Mouse (Mus musculus) hindbrain, embryonic 11.5 days (tissue): Measurements from ENCODE around the gene Elovl5. TPM values are rescaled to one million over a fixed set of nuclear protein-coding genes. Genes with fewer than 3 reads are reported as not detected.

Source experiments
- ATAC-seq: fragments of 200-750 bp; cut with Nextera tagmentation; 2 replicates; pipeline ENCODE4 v1.8.0; 2017; ENCODE audit warnings: mild to moderate bottlenecking, moderate TSS enrichment, moderate library complexity; ENCODE audit not compliant: low FRiP score
- DNase-seq: peaks from one replicate; pipeline ENCODE4 v3.0.0-alpha.2; 2015; ENCODE audit warnings: low spot score
- H3K27ac ChIP-seq: fragments of 300-500 bp; sonication (generic); 2 replicates; pipeline ENCODE4 v1.5.1; 2014; ENCODE audit warnings: mild to moderate bottlenecking, low read depth, low read length
- H3K27me3 ChIP-seq: fragments of 300-500 bp; sonication (generic); 2 replicates; pipeline ENCODE4 v1.6.1; 2014; ENCODE audit warnings: mild to moderate bottlenecking, low read length, moderate library complexity, mixed read lengths; ENCODE audit not compliant: control insufficient read depth, insufficient read depth
- H3K36me3 ChIP-seq: fragments of 300-500 bp; sonication (generic); 2 replicates; pipeline ENCODE4 v1.6.1; 2014; ENCODE audit warnings: mild to moderate bottlenecking, low read length, moderate library complexity, mixed read lengths; ENCODE audit not compliant: control insufficient read depth, insufficient read depth
- H3K4me1 ChIP-seq: fragments of 300-500 bp; sonication (generic); replicated peaks from 2 replicates; pipeline ENCODE4 v1.6.1; 2014; ENCODE audit warnings: low read length, mixed read lengths; ENCODE audit not compliant: control insufficient read depth, insufficient read depth
- H3K4me2 ChIP-seq: fragments of 300-500 bp; sonication (generic); replicated peaks from 2 replicates; pipeline ENCODE4 v1.6.1; 2014; ENCODE audit warnings: mild to moderate bottlenecking, low read depth, low read length
- H3K4me3 ChIP-seq: fragments of 300-500 bp; sonication (generic); 2 replicates; pipeline ENCODE4 v1.5.1; 2014; ENCODE audit warnings: low read depth, low read length
- H3K9ac ChIP-seq: fragments of 300-500 bp; sonication (generic); 2 replicates; pipeline ENCODE4 v1.6.1; 2014; ENCODE audit warnings: low read depth, low read length
- H3K9me3 ChIP-seq: fragments of 300-500 bp; sonication (generic); 2 replicates; pipeline ENCODE4 v1.6.1; 2016; ENCODE audit warnings: low read length; ENCODE audit not compliant: control insufficient read depth
- WGBS: fragments of 180-500 bp; shearing (Covaris S2); extraction: QIAGEN DNeasy Blood & Tissue Kit; methylation state at CpG from one replicate; pipeline ENCODE4 v1.1.7; 2014; 5-methylcytosine and 5-hydroxymethylcytosine counted together
- polyA plus RNA-seq: library from polyadenylated mRNA; unstranded; fragments of >200 nt; fragmentation: Nextera tagmentation; extraction: Ambion mirVana; gene quantifications from 2 replicates; pipeline ENCODE4 v1.2.1, GENCODE M21; 2014

Gene Elovl5
- polyA plus RNA-seq, 1 experiment from 2014 or later = 85.1 TPM

GRCm38 (mm10) chr9:77966861-77967260, 49.7 kb downstream of the Elovl5 start:
- Histone ChIP-seq H3K9ac (no peak overlapping the region), H3K9me3 (no peaks in the 10 kb centered on the region), H3K4me2 (no peak overlapping the region), H3K36me3 (no peaks in the 10 kb centered on the region), H3K27ac (no peak overlapping the region), H3K27me3 (no peaks in the 10 kb centered on the region), H3K4me3 (no peak overlapping the region), H3K4me1 (0 out of 2 replicates have a peak, but pooled peaks cover 3% of the 10 kb centered on the region)
- WGBS = 96% methylated on average over 7 of the region's 7 CpGs
- no peak for DNase-seq
- ATAC-seq = no peak

DNA sequence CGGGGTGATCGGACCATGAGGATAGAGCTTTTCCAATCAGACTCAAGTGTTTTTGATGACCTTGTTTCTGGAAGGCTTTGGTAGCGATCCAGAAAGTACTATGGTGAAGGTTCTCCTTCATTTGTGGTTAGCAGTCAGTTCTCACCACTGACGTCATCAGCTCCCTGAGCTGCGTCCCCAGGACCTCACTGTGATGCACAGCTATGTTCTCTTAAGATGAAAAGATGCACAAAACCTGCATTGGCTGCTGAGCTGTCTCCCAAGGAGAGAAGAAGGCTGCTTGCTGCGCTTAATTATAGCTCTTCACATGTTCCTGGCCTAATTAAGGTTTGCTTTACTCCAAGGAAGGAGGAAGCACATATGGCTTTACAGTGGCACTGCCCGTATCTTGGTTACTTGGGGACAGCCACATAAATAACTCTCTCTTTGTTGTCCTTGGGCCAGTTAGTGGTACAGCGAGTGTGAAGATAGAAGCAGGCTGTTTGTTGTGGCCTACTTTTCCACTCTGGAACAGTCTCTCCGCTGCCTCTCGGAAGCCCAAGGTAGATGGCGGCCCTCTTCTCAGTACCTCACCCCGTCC, 50.5 kb downstream of the Elovl5 start:
- Histone ChIP-seq H3K4me1 (0 out of 2 replicates have a peak, but pooled peaks cover 3% of the 10 kb centered on the region), H3K4me2 (no peak overlapping the region), H3K27ac (no peak overlapping the region), H3K27me3 (no peaks in the 10 kb centered on the region), H3K36me3 (no peaks in the 10 kb centered on the region), H3K9me3 (no peaks in the 10 kb centered on the region), H3K9ac (no peak overlapping the region), H3K4me3 (no peak overlapping the region)
- ATAC-seq = no peak
- WGBS = 91% methylated on average over 12 of the region's 12 CpGs
- no peak for DNase-seq

- Histone ChIP-seq H3K36me3 (no peaks in the 10 kb centered on the region), H3K4me1 (0 out of 2 replicates have a peak, but pooled peaks cover 1% of the 10 kb centered on the region), H3K9me3 (no peaks in the 10 kb centered on the region), H3K4me2 (no peak overlapping the region), H3K27ac (no peak overlapping the region), H3K27me3 (no peaks in the 10 kb centered on the region), H3K4me3 (no peak overlapping the region), H3K9ac (no peak overlapping the region)
- no peak for DNase-seq
- 86% methylated on average over 6 of the region's 6 CpGs for WGBS
- ATAC-seq = no peak
Observed at GRCm38 (mm10) chr9:77969192-77969953, 52.2 kb downstream of the Elovl5 start.

DNA sequence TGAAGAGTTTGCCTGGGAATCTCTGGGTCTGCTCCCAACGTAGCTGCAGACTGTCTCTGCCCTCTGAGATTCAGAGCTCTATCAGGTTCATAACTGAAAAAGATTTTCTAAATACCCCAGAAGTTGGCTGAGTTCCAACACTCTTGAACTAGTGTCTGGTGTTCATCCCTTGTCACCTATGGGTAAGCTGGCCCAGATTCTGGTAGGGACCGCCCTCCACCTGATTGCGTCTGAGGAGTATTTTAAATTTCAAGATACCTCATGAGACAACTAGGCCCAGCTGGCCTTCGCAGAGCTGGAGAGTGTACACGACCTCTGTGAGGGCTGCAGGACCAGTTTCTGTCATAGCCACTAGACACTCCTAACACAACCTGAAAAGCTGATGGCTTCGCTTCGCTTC, 61.8 kb downstream of the Elovl5 start:
- H3K9me3 ChIP-seq = no peaks in the 10 kb centered on the region
- no peak for ATAC-seq
- 0 out of 2 replicates have a peak, but pooled peaks cover 2% of the 10 kb centered on the region for H3K36me3 ChIP-seq
- 96% methylated on average over 7 of the region's 7 CpGs for WGBS
- no peak overlapping the region for H3K9ac ChIP-seq
- H3K27me3 ChIP-seq = no peaks in the 10 kb centered on the region
- no peaks in the 10 kb centered on the region for H3K4me1 ChIP-seq
- no peak overlapping the region for H3K27ac ChIP-seq
- no peak overlapping the region for H3K4me3 ChIP-seq
- DNase-seq = no peak
- H3K4me2 ChIP-seq = no peak overlapping the region

GRCm38 (mm10) chr9:77982616-77983015, 65.5 kb downstream of the Elovl5 start:
- Histone ChIP-seq H3K9ac (no peak overlapping the region), H3K4me1 (no peaks in the 10 kb centered on the region), H3K27ac (no peak overlapping the region), H3K4me3 (no peak overlapping the region), H3K9me3 (no peaks in the 10 kb centered on the region), H3K4me2 (no peak overlapping the region), H3K36me3 (no peaks in the 10 kb centered on the region), H3K27me3 (no peaks in the 10 kb centered on the region)
- 89% methylated on average over 16 of the region's 16 CpGs for WGBS
- no peak for DNase-seq
- no peak for ATAC-seq

DNA sequence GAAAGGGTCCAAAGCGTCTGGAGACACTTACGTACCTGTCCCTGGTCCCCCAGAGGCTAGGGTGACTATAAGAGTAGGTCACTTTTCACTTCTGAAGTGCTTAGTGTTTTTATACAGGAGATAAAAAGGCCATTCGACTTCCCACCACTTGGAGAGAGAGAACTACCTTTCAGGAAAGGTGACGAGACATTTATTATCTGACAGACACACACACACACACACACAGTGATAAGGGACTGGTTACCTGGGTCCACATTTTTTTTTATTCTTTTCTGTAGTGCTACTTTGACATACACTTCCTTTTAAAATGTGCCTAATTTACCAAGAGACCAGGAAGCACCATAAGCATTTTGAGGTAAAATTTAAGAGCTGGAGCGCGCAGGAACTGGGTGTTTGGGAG, 66.4 kb downstream of the Elovl5 start:
- Histone ChIP-seq H3K4me3 (no peak overlapping the region), H3K9me3 (no peaks in the 10 kb centered on the region), H3K4me2 (no peak overlapping the region), H3K27me3 (no peaks in the 10 kb centered on the region), H3K4me1 (no peaks in the 10 kb centered on the region), H3K36me3 (no peaks in the 10 kb centered on the region), H3K9ac (no peak overlapping the region), H3K27ac (no peak overlapping the region)
- DNase-seq = no peak
- WGBS = 92% methylated on average over 6 of the region's 6 CpGs
- no peak for ATAC-seq

GRCm38 (mm10) chr9:77986153-77986795, 69.1 kb downstream of the Elovl5 start:
- Histone ChIP-seq H3K4me1 (no peaks in the 10 kb centered on the region), H3K27me3 (no peaks in the 10 kb centered on the region), H3K9ac (no peak overlapping the region), H3K4me3 (no peak overlapping the region), H3K9me3 (no peaks in the 10 kb centered on the region), H3K27ac (no peak overlapping the region), H3K4me2 (no peak overlapping the region), H3K36me3 (no peaks in the 10 kb centered on the region)
- DNase-seq (no peak), ATAC-seq (no peak)
- 79% methylated on average over 8 of the region's 8 CpGs for WGBS

DNA sequence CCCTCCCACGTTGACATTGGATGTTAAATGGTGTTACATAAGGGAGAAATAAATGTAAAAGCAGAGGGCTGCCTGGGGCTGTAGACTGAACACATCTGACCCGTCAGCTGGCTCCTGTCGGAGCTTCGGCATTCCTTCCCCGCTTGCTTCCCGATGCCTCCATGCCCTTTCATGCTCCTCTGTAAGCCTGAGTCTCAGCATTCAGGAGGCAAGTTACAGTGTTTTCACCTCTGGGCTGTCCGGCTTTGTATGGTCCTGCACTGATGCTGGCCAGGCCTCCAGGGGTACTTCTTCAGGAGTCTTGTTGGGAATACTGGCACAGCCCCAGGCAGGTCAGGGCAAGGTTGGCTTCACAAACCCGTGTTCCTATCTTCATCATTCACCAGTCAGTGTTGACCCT, 72.5 kb downstream of the Elovl5 start:
- Histone ChIP-seq H3K36me3 (no peaks in the 10 kb centered on the region), H3K4me3 (no peak overlapping the region), H3K9me3 (no peaks in the 10 kb centered on the region), H3K4me1 (no peaks in the 10 kb centered on the region), H3K27ac (no peak overlapping the region), H3K4me2 (no peak overlapping the region), H3K9ac (no peak overlapping the region), H3K27me3 (no peaks in the 10 kb centered on the region)
- no peak for ATAC-seq
- no peak for DNase-seq
- 64% methylated on average over 8 of the region's 8 CpGs for WGBS
